Mouse (Mus musculus) cerebellum, adult 9-11 months (tissue): ENCODE measurements around the gene Fbxl16.

Source experiments
- DNase-seq: peaks from one replicate; pipeline ENCODE4 v3.0.0; 2022

Fbxl16 gene

DNA sequence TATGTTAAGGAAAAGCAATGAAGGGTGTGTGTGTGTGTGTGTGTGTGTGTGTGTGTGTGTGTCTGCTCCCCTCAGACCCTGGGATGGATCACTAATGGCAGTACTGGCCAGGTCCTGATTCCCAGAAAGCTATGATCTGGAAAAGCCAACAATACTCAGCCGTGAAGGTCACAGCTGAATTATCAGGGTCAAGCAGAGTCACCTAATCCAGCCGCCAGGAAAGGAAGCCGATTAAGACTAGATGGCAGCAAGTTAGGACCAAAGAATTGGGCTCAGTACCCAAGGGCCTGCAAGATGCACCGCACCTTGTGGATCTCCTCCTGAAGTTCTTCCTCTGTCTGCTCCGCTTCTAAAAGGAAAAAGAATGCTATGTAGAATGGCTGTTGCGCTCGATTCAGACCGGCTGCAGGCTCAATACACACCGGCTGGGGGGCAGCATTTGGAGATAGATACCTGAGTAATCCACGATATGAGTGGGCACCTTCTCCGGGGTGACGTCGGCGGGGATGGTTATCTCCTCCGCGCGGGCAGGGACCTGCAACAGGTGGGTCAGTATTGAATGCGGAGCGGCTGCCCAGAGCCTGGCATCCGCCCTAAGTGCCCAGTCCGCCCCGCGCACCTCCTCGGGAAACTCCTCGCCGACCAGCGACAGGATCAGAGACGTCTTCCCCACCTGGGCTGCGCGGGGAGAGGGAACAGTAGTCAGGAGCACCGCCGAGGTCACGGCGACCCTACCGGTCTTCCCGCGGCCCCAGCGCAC lies 34.9 kb downstream of the Fbxl16 start:
- DNase-seq, result peak; percentile 74

DNA sequence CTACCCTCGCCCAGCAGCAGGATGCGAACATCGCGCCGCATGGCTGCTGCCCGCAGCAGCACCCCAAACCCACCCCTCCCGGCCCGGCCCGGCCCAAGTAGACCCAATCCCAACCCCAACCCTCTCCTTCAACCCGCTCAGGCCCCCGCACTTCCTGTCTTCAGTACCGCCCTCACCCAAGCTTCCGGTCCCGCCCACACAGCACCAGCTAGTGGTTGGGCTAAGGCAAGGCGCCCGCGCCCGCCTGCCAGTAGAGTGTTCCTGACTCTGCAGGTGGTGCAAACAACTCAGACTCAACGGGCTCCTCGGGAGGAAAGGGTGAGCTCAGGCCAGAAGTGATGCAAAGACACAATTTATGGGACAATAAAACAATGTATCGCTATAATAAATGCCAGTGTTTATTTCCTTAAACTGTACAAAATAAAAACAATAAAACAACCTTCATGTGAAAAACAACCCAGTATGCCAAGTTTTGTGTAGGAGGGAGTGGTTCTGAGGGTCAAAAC lies 35.6 kb downstream of the Fbxl16 start, which contains the start of gene Rhot2:
Gene Rhot2, minus strand, starts transcription at position 456 of the 506 bp plus-strand sequence.
- peak; percentile 96 for DNase-seq

GRCm38 (mm10) chr17:25860229-25860628 lies 51.3 kb downstream of the Fbxl16 start:
- peak; percentile 61 for DNase-seq

GRCm38 (mm10) chr17:25860832-25861703 lies 52.2 kb downstream of the Fbxl16 start, which contains the start of gene Wdr90:
Wdr90 (minus strand) TSS chr17:25861501.
- peak; percentile 92 for DNase-seq

DNA sequence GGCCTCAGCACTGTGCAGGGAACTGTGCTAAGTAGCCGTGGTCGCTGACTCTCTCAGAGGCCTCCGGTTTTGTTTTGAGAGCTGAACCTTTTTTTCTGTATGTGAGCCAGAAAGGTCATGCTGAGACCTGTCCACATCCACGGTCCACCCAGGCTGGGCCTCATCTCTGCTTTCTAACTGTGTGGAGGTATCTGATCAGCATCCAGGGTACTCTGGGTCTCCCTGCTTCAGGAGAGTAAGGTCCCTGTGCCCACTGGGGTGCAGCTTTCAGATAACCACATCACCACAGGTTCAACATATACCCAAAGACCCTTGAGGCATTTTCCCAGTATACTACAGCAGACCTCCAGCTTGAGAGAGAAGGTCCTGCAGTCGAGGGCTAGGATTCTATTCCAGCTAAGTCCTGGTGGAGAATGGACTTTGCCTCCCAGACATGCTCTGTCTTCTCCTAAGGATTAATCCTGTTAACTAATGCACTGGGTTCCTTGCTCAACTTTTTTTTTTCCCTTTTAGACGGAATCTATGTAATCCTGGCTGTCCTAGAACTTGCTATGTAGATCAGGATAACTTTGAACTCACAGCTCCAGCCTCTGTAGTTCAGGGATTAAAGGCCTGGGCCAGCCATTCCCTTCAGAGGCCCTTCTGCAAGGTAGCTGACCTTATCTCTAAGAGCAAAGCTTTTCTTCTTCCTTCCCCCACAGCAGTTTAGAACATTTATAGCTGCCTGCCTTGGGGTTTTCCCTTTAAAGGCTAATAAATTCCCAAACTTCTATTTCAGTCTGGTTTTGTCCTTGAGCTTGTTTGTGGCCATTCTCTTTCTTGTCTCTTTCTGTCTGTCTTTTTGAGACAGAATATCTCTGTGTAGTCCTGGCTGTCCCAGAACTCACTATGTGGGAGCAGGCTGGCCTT lies 53.1 kb downstream of the Fbxl16 start:
- DNase-seq, result no peak

GRCm38 (mm10) chr17:25863681-25864080 lies 54.8 kb downstream of the Fbxl16 start:
- peak; percentile 44 for DNase-seq

DNA sequence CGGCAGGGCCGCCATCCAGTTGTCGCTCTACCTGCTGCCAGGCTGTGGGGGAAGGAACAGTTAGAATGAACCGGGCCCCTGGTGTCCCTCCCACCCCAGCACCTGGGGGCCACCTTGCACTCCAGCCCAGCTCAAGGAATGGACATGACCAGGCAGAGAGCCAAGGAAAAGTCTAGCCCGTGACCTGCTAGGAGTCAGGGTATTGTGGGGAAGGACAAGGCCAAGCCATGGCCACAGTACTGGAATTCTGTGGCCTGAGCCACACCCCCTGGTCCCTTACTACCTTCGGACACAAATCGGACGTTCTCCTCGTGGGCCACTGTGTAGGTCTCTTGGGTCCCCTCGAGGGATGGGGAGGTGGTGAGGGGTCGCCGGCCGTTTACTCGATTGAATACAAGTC lies 55.4 kb downstream of the Fbxl16 start:
- peak; percentile 55 for DNase-seq

GRCm38 (mm10) chr17:25865288-25865687 lies 56.4 kb downstream of the Fbxl16 start:
- peak; percentile 49 for DNase-seq

GRCm38 (mm10) chr17:25866172-25866571 lies 57.3 kb downstream of the Fbxl16 start:
- DNase-seq, result peak; percentile 31

- no peak for DNase-seq
Measured at GRCm38 (mm10) chr17:25867509-25867835, 58.6 kb downstream of the Fbxl16 start.

- peak; percentile 76 for DNase-seq
Measured at GRCm38 (mm10) chr17:25867836-25868600, 59.1 kb downstream of the Fbxl16 start.

- DNase-seq, result peak; percentile 86
Measured at GRCm38 (mm10) chr17:25868601-25869191, 59.8 kb downstream of the Fbxl16 start, which contains the start of gene Mcrip2. Mcrip2 (minus strand) TSS chr17:25868764.

GRCm38 (mm10) chr17:25869498-25869897 lies 60.6 kb downstream of the Fbxl16 start:
- peak; percentile 52 for DNase-seq

- peak; percentile 35 for DNase-seq
Measured at GRCm38 (mm10) chr17:25869954-25870353, 61.1 kb downstream of the Fbxl16 start.
